Mouse (Mus musculus) right cerebral cortex, postnatal 10 days (tissue): ENCODE results near the gene Aagab.

Source experiments
- DNase-seq, 2 experiments: peaks; one replicate each; pipeline ENCODE4 v3.0.0; 2021; ENCODE audit warnings: low spot score in 2 of 2

The Aagab gene

DNA sequence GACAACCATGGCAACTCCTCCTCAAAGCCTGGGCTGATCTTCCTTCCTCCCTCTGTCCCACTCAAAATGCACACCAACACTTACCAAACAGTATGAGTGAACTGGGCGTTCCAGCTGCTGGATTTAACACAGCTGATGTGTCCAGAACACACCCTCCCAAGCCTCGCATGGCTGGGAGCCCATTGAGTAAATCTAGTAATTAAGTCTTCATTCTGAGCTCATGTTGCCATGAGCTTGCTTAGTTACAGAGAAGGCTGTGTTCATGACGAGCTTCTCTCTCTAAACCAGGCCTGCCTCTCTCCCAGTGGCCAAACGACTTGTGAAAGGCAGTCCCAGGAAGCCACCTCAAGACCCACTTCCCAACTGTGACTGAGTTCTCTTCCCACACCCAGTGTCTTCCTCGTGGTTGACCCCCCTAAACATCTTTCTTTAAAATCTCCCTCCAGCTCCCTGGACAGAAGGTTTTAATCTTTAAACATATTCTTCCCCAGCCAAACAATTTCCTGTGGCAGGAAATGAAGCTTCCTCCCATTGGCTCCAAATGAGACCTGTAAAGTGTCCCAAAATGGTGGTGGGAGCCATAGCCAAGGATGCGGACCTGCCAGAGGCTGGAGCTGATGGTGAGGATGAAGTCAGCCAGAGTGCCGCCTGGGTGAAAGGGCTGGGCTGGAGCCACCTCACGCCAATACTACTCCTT is 70.5 kb downstream of the Aagab start:
- DNase-seq = peak; percentile 49 to 59

DNA sequence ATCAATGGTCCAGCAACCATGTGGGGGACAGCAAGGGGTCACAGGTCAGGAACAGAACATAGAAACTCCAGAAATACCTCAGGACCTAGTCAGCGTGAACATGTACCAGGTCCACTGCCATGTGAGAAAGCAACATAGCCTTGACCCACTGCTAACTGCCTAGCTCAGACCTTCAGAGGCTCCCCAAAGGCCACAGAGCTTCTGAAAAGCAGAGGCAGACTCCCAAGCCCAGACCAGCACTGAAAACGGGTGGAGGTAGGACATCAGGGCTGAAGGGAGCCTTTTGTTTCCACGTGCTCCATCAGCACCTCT is 71.0 kb downstream of the Aagab start:
- no peak for DNase-seq

DNA sequence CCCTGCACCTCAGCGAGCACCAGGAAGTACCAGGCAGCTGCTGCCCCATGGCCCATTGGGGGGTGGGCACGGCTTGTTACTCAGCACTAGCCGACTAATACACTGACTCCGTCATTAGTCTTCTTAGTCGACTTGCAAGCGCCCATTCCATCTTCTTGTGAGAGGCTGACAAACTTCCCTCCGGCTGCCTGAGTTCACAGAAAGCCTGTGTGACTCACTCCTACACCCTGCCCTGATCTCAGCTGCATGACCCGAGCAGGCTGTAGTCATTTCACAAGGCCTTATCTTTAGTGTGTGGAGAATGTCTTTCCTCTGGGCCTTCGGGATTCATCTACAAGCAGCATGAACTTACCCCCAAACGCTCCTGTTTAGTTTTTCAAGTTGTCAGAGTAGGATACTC is 72.2 kb downstream of the Aagab start:
- DNase-seq = no peak

DNA sequence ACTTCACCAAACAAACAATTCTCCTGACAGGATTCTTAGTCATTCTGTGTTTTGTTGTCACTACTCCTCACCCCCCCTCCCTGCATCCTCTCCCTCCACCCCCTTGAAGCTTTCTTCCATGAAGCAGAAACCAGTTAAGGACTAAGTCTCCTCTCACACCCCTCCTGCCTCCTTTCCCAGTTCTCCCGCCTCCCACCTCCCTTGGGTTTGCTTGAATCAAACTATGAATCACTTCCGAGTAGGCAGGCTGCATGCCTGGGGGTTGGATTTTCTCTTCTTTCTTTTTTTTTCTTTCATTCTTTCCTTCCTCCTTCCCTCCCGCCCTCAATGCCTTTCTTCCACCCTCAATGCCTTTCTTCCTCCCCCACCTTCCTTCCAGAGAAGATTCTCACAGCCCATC is 75.2 kb downstream of the Aagab start:
- no peak for DNase-seq

DNA sequence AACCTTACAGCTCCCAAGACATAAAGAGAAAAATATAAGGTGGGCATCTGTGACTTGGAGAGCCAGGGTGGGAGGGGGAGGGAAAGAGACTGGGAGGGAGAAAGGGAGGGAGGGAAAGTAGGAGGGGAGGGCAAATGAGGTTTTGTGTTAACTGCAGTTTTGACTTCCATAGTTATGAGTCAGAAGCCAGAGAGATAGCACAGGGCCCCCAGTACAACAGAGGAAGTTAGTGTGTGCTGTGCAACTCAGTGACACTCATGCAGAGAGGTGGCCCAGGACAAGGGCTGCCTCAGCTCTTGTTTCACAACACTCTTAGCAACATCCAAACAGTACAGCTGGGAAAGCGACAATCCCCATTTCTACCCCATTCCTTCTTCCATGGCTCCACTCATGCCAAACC is 75.6 kb downstream of the Aagab start:
- no peak for DNase-seq

DNA sequence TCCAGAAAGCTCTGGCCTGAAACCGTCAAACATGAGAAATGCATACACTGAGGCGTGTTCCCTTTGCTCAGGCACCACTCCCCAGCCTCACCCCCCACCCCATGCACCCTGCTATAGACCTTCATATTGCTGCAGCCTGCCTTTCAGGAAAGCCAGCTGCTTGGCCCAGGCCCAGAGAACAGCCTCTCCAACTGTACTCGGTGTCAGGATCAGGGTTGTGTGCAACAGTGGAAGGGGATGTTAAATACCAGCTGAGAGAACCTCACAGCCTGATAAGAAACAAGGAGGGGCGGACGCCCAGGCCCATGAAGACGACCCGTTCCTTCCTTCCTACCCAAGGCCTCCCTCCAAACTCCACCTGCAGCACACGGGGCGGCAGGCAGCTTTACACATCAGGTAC is 79.8 kb downstream of the Aagab start:
- DNase-seq = no peak

DNA sequence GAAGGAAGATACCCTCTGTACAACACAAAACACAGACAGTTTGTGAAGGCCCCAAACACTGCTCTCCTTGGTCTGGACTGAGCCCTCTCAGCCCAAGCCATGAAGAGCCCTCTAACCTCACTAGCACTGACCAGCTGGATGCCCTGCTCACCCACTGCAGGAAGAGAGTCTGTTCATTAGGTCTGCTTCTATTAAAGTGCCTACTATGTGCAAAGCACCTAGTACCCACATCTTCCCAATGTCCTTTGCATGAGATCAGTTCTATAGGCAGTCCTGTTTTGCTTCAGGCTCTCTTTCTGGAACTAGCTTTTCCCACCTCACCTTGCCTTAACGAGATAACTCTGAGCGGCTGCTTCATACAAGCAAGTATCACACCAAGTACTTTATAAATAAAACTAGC is 80.5 kb downstream of the Aagab start:
- no peak for DNase-seq

DNA sequence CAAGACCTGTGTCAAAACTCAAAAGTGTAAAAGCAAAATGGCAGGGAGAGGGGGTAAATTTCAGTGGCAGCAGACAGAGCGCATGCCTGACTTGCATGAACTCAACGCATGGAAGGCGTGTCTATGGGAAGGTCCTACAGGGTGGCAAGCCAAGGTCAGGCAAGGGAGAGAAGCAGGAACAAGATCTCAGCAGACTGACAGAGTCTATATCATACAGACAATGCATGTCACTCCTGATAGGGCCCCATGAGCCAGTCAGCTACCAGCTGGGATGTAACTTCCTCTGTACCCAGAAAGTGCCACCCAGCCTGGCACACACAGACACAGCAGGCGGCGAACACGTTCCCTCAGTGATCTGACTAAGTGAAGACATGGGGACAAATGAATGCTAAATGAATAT is 81.8 kb downstream of the Aagab start:
- no peak for DNase-seq

DNA sequence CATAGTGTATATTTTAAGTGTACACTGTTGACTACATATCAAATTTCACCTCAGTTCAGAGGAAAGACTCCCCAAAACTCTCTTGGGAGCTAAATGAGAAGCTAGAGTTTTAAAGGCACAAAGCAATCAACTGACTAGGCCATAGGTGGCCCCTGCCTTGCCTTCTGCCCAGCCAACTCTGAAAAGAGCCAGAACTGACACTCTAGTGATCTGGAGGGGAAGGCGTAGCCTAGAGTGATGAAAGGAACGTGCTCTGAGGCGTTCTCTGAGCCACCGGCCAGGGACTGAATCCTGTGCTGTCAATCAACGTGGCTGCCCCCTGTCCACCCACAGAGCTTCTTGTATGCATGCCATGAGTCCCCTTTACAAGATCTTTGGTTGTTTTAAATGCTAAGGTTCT is 82.9 kb downstream of the Aagab start:
- DNase-seq = no peak

DNA sequence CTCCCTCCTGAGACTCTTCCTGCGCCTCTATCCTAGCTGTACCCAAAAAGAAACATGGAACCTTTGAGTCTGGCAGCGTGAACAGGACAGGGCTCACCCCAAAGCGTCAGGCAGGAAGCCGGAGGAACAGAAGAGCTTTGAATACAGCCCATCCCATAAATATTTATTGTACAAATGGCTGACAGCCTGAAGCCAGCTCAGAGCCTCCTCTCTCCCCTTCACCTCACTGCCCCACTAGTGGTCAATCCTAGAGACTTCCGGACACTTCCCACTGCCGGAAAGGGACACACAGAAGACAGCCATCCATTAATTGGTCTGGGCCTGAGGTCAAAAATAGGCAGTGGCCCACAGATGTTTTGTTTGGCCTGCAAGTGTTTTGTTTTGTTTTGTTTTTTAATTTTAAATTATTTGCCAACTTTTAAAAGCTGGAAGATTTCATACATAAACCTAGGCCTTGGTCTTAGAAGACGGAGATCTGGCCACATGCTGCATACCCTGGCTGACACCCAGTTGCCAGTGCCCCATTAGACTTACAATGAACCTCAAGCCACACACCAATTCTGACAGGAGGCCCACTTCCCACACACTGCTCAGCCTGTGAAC is 85.1 kb downstream of the Aagab start:
- no peak for DNase-seq

DNA sequence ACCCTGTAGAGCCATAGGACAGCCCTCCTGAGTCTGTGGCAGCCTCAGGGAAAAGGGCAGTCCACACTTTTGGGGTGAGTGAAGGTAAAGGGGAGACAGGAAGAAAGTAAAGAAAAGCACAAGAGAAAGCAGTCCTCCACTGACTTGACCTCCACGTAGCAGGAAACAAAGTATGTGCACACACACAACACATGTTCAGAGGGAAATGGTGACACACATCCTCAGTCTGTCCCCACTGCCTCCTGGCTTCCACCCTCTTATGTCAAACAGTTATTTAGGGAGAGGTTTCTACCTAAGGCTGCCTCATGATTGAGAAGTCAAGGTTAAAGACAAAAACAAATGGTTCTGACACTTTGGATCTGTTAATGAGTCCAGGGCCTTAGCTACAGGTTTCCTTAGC is 88.1 kb downstream of the Aagab start:
- no peak for DNase-seq

DNA sequence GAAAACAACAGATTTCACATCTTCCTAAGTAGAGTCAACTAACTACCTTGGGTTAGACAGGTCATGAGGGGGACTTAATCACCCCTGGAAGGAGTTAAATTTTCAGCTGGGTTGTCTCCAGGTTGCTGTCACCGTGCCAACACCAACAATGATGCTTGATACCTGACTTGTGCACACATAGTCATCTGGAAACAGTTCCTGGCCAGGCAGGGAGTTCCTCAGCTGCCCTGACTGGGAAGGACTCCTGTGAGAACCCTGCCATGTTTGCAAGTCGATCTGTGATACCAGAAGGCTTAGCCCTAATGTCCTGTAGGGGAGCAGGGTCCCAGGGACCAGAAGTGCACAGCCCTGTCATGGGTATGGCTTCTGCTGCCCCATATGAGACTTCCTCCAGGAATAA is 89.5 kb downstream of the Aagab start:
- no peak for DNase-seq
